Mouse (Mus musculus) lung, adult 2 months (tissue): ENCODE data around the gene H2afy2.

ENCODE experiments used
- CTCF ChIP-seq: fragments of 200-500 bp; IDR thresholded peaks from 2 replicates; pipeline ENCODE4 v1.5.1; 2011; ENCODE audit warnings: mild to moderate bottlenecking, low read length, control low read depth; ENCODE audit not compliant: insufficient read depth
- POLR2A ChIP-seq: fragments of 200-500 bp; IDR thresholded peaks from 2 replicates; pipeline ENCODE4 v1.6.1; 2011; ENCODE audit warnings: low read depth, mild to moderate bottlenecking, control low read depth, low read length, borderline replicate concordance; ENCODE audit errors: extremely low read depth

DNA sequence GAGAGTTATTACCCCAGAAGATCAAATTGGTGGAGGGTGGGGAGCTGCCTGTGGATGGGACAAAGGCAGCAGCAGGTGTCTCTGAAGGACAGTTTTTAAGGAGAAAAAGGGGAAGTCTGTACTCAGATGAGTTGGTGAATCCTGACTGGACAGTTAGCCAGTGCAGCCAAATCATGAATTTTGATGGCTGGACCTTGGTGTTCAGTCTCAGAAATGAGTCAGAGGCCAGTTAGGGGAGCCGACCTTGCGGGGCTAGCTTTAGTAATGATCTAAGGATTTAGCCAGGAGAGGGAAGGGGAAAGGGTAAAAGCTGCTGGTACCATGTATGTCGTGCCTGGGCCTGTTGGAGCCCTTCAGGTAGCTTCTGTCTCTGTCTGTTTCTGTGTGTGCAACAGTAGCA lies 70.3 kb downstream of the H2afy2 start:
- TF ChIP-seq CTCF: no peak
- TF ChIP-seq POLR2A: no peak
